Mouse (Mus musculus): ENCODE results near the gene H2-Aa. TPM values are rescaled to one million over a fixed set of nuclear protein-coding genes. Genes with fewer than 3 reads are reported as not detected.
"Not testable (repeated sequence)": the region's sequence is repeated elsewhere in the genome, so short reads cannot be mapped to it uniquely, and the experiment has no call there.

Gene H2-Aa
- polyA plus RNA-seq, 1 experiment = not detected

GRCm38 (mm10) chr17:34312185-34312584 is 24.6 kb upstream of the H2-Aa start:
- H3K36me3 ChIP-seq (ENCODE audit: control insufficient read depth) = no peaks in the 10 kb centered on the region
- peaks cover 3% of the 10 kb centered on the region; the same call in 1 of the 2 replicates for H3K9me3 ChIP-seq (ENCODE audit: control insufficient read depth, low read length)
- H3K4me3 ChIP-seq (replicated peaks) = no peak overlapping the region
- peaks cover 4% of the 10 kb centered on the region for H3K4me1 ChIP-seq (ENCODE audit: control insufficient read depth)
- H3K27me3 ChIP-seq (ENCODE audit: control insufficient read depth) = peaks cover 3% of the 10 kb centered on the region; the same call in 1 of the 2 replicates
- TF ChIP-seq GATA1 (IDR thresholded peaks at IDR 0.05; ENCODE audit: low read length) (no peak), TAL1 (IDR thresholded peaks at IDR 0.05; ENCODE audit: low read length) (no peak)

GRCm38 (mm10) chr17:34310526-34310925 is 22.9 kb upstream of the H2-Aa start:
- not testable (repeated sequence) for H3K36me3 ChIP-seq (ENCODE audit: control insufficient read depth); H3K27me3 ChIP-seq (ENCODE audit: control insufficient read depth); H3K9me3 ChIP-seq (ENCODE audit: control insufficient read depth, low read length); H3K4me3 ChIP-seq (replicated peaks); H3K4me1 ChIP-seq (ENCODE audit: control insufficient read depth)

GRCm38 (mm10) chr17:34309683-34310385 is 22.2 kb upstream of the H2-Aa start:
- peaks cover 3% of the 10 kb centered on the region; the same call in 1 of the 2 replicates for H3K27me3 ChIP-seq (ENCODE audit: control insufficient read depth)
- H3K9me3 ChIP-seq (ENCODE audit: control insufficient read depth, low read length) = peaks cover 3% of the 10 kb centered on the region; the same call in 1 of the 2 replicates
- H3K4me1 ChIP-seq (ENCODE audit: control insufficient read depth) = peaks cover 4% of the 10 kb centered on the region
- no peaks in the 10 kb centered on the region for H3K36me3 ChIP-seq (ENCODE audit: control insufficient read depth)
- peak overlapping the region; percentile 45 for H3K4me3 ChIP-seq (replicated peaks)
- TF ChIP-seq GATA1 (IDR thresholded peaks at IDR 0.05; ENCODE audit: low read length) (no peak), TAL1 (IDR thresholded peaks at IDR 0.05; ENCODE audit: low read length) (no peak)

GRCm38 (mm10) chr17:34309225-34309624 is 21.6 kb upstream of the H2-Aa start:
- peaks cover 3% of the 10 kb centered on the region; the same call in 1 of the 2 replicates for H3K27me3 ChIP-seq (ENCODE audit: control insufficient read depth)
- H3K4me1 ChIP-seq (ENCODE audit: control insufficient read depth) = peaks cover 4% of the 10 kb centered on the region
- H3K36me3 ChIP-seq (ENCODE audit: control insufficient read depth) = no peaks in the 10 kb centered on the region
- TF ChIP-seq TAL1 (IDR thresholded peaks at IDR 0.05; ENCODE audit: low read length) (no peak), GATA1 (IDR thresholded peaks at IDR 0.05; ENCODE audit: low read length) (no peak)
- H3K4me3 ChIP-seq (replicated peaks) = peak overlapping the region; percentile 45
- peaks cover 3% of the 10 kb centered on the region; the same call in 1 of the 2 replicates for H3K9me3 ChIP-seq (ENCODE audit: control insufficient read depth, low read length)

- TF ChIP-seq GATA1 (IDR thresholded peaks at IDR 0.05; ENCODE audit: low read length) = no peak
- TF ChIP-seq TAL1 (IDR thresholded peaks at IDR 0.05; ENCODE audit: low read length) = no peak
- H3K4me1 ChIP-seq (ENCODE audit: control insufficient read depth) = peaks cover 4% of the 10 kb centered on the region
- peaks cover 3% of the 10 kb centered on the region; the same call in 1 of the 2 replicates for H3K9me3 ChIP-seq (ENCODE audit: control insufficient read depth, low read length)
- no peaks in the 10 kb centered on the region for H3K36me3 ChIP-seq (ENCODE audit: control insufficient read depth)
- no peak overlapping the region for H3K4me3 ChIP-seq (replicated peaks)
- H3K27me3 ChIP-seq (ENCODE audit: control insufficient read depth) = peaks cover 3% of the 10 kb centered on the region; the same call in 1 of the 2 replicates
These were observed 20.5 kb upstream of the H2-Aa start for GRCm38 (mm10) chr17:34308161-34308560.

- H3K4me3 ChIP-seq (replicated peaks) = no peak overlapping the region
- H3K9me3 ChIP-seq (ENCODE audit: control insufficient read depth, low read length) = peaks cover 3% of the 10 kb centered on the region; the same call in 1 of the 2 replicates
- no peaks in the 10 kb centered on the region for H3K36me3 ChIP-seq (ENCODE audit: control insufficient read depth)
- TF ChIP-seq GATA1 (IDR thresholded peaks at IDR 0.05; ENCODE audit: low read length) (no peak), TAL1 (IDR thresholded peaks at IDR 0.05; ENCODE audit: low read length) (no peak)
- H3K27me3 ChIP-seq (ENCODE audit: control insufficient read depth) = peaks cover 3% of the 10 kb centered on the region; the same call in 1 of the 2 replicates
- peaks cover 4% of the 10 kb centered on the region for H3K4me1 ChIP-seq (ENCODE audit: control insufficient read depth)
These were observed 19.6 kb upstream of the H2-Aa start for GRCm38 (mm10) chr17:34307216-34307615.

GRCm38 (mm10) chr17:34306407-34306806 is 18.8 kb upstream of the H2-Aa start:
- Histone ChIP-seq H3K36me3 (ENCODE audit: control insufficient read depth) (no peaks in the 10 kb centered on the region), H3K27me3 (ENCODE audit: control insufficient read depth) (peaks cover 3% of the 10 kb centered on the region; the same call in 1 of the 2 replicates), H3K4me1 (ENCODE audit: control insufficient read depth) (peaks cover 4% of the 10 kb centered on the region), H3K9me3 (ENCODE audit: control insufficient read depth, low read length) (peaks cover 3% of the 10 kb centered on the region; the same call in 1 of the 2 replicates), H3K4me3 (replicated peaks) (no peak overlapping the region)
- TF ChIP-seq TAL1 (IDR thresholded peaks at IDR 0.05; ENCODE audit: low read length) (no peak), GATA1 (IDR thresholded peaks at IDR 0.05; ENCODE audit: low read length) (no peak)

GRCm38 (mm10) chr17:34305380-34306030 is 17.9 kb upstream of the H2-Aa start, which contains the start of gene H2-Eb1:
H2-Eb1 (plus strand) TSS chr17:34305867.
- TF ChIP-seq GATA1 (IDR thresholded peaks at IDR 0.05; ENCODE audit: low read length) = no peak
- TF ChIP-seq TAL1 (IDR thresholded peaks at IDR 0.05; ENCODE audit: low read length) = no peak
- H3K27me3 ChIP-seq (ENCODE audit: control insufficient read depth) = peaks cover 3% of the 10 kb centered on the region; the same call in 1 of the 2 replicates
- H3K4me1 ChIP-seq (ENCODE audit: control insufficient read depth) = peaks cover 4% of the 10 kb centered on the region
- H3K36me3 ChIP-seq (ENCODE audit: control insufficient read depth) = no peaks in the 10 kb centered on the region
- H3K9me3 ChIP-seq (ENCODE audit: control insufficient read depth, low read length) = peaks cover 3% of the 10 kb centered on the region; the same call in 1 of the 2 replicates
- H3K4me3 ChIP-seq (replicated peaks) = no peak within 1 kb of the TSS

GRCm38 (mm10) chr17:34304751-34305150 is 17.1 kb upstream of the H2-Aa start:
- no peaks in the 10 kb centered on the region for H3K36me3 ChIP-seq (ENCODE audit: control insufficient read depth)
- no peak overlapping the region for H3K4me3 ChIP-seq (replicated peaks)
- TF ChIP-seq TAL1 (IDR thresholded peaks at IDR 0.05; ENCODE audit: low read length) = no peak
- TF ChIP-seq GATA1 (IDR thresholded peaks at IDR 0.05; ENCODE audit: low read length) = no peak
- peaks cover 3% of the 10 kb centered on the region; the same call in 1 of the 2 replicates for H3K27me3 ChIP-seq (ENCODE audit: control insufficient read depth)
- H3K4me1 ChIP-seq (ENCODE audit: control insufficient read depth) = peaks cover under 1% of the 10 kb centered on the region
- no peaks in the 10 kb centered on the region for H3K9me3 ChIP-seq (ENCODE audit: control insufficient read depth, low read length)

All from erythroblast, embryonic 14.5 days (primary cell).